Mouse (Mus musculus): ENCODE results near the gene Pkd1l2.

Pkd1l2 gene

GRCm38 (mm10) chr8:116975066-116975465, 107.2 kb downstream of the Pkd1l2 start:
- no peak for DNase-seq (ENCODE audit: low read depth, low spot score)

GRCm38 (mm10) chr8:116969531-116969930, 112.7 kb downstream of the Pkd1l2 start:
- no peak for DNase-seq (ENCODE audit: low read depth, low spot score)

- no peak for DNase-seq (ENCODE audit: low read depth, low spot score)
Observed at GRCm38 (mm10) chr8:116954415-116954814, 127.8 kb downstream of the Pkd1l2 start.

- DNase-seq (ENCODE audit: low read depth, low spot score) = no peak
Observed at GRCm38 (mm10) chr8:116952428-116952827, 129.8 kb downstream of the Pkd1l2 start.

- no peak for DNase-seq (ENCODE audit: low read depth, low spot score)
Observed at GRCm38 (mm10) chr8:116951778-116952177, 130.5 kb downstream of the Pkd1l2 start.

- DNase-seq (ENCODE audit: low read depth, low spot score) = no peak
Observed at GRCm38 (mm10) chr8:116951369-116951768, 130.9 kb downstream of the Pkd1l2 start.

GRCm38 (mm10) chr8:116947589-116947988, 134.7 kb downstream of the Pkd1l2 start:
- DNase-seq (ENCODE audit: low read depth, low spot score) = no peak

GRCm38 (mm10) chr8:116946851-116947250, 135.4 kb downstream of the Pkd1l2 start:
- no peak for DNase-seq (ENCODE audit: low read depth, low spot score)

- no peak for DNase-seq (ENCODE audit: low read depth, low spot score)
Observed at GRCm38 (mm10) chr8:116946268-116946838, 135.9 kb downstream of the Pkd1l2 start.
